Mouse (Mus musculus): ENCODE data around the gene Ch25h.

The Ch25h gene

GRCm38 (mm10) chr19:34468216-34468615, 6.7 kb downstream of the Ch25h start:
- no peak for DNase-seq

GRCm38 (mm10) chr19:34464453-34464852, 10.5 kb downstream of the Ch25h start:
- no peak for DNase-seq

GRCm38 (mm10) chr19:34461451-34462019, 13.4 kb downstream of the Ch25h start:
- DNase-seq = no peak

- peak; percentile 11 to 17 for DNase-seq
Observed at GRCm38 (mm10) chr19:34450784-34451370, 24.1 kb downstream of the Ch25h start.

- DNase-seq = no peak
Observed at GRCm38 (mm10) chr19:34448851-34449250, 26.1 kb downstream of the Ch25h start.

GRCm38 (mm10) chr19:34445410-34446012, 29.5 kb downstream of the Ch25h start:
- no peak for DNase-seq

GRCm38 (mm10) chr19:34444785-34445184, 30.2 kb downstream of the Ch25h start:
- DNase-seq = no peak

GRCm38 (mm10) chr19:34441979-34442378, 33.0 kb downstream of the Ch25h start:
- DNase-seq = no peak

- DNase-seq = no peak
Observed at GRCm38 (mm10) chr19:34435197-34435611, 39.8 kb downstream of the Ch25h start.

- DNase-seq = no peak
Observed at GRCm38 (mm10) chr19:34431314-34431713, 43.6 kb downstream of the Ch25h start.

GRCm38 (mm10) chr19:34423783-34424335, 51.1 kb downstream of the Ch25h start:
- DNase-seq = no peak
